Mouse (Mus musculus): ENCODE results near the gene Cdr2. TPM values are rescaled to one million over a fixed set of nuclear protein-coding genes. Genes with fewer than 3 reads are reported as not detected.
A peak's percentile ranks its signal among the peaks of the same experiment; 100 is the strongest.

Cdr2 gene
- total and polyA plus RNA-seq, 3 experiments, result 15.8 to 17.4 TPM; not detected in 1

DNA sequence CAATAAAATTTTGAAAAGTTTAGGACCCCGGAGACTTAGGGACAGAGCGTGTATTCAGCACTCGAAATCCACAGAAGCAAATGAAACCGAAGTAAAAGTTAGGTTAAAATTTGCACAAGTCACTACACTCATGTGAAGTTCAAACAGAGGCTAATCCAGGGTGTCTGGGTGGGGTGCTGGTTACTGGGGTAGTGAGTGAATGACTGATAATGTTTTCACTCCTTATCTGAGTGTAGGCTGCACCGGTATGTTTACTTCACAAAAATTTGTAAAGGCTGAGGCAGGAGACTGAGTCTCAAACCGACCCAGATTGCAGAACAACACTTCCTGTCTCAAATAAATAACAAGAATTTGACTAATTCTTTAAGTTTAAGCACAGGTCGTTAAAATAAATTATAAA is 12.9 kb downstream of the Cdr2 start:
- no peak for TF ChIP-seq JUND (IDR thresholded peaks at IDR 0.05; ENCODE audit: low read depth, low read length)
- TF ChIP-seq NELFE (IDR thresholded peaks at IDR 0.05; ENCODE audit: low read depth, low read length), result no peak
- TF ChIP-seq TAL1 (IDR thresholded peaks at IDR 0.05; ENCODE audit: low read length), result no peak
- no peak for TF ChIP-seq ZC3H11A (IDR thresholded peaks at IDR 0.05; ENCODE audit: low read depth, low read length)
- TF ChIP-seq RCOR1 (IDR thresholded peaks at IDR 0.05; ENCODE audit: low read depth, low read length), result 0 out of 2 replicates have a peak, but pooled peaks have one; percentile 43
- TF ChIP-seq POLR2AphosphoS5 (IDR thresholded peaks at IDR 0.05; ENCODE audit: borderline replicate concordance, low read depth, low read length), result no peak
- no peak for TF ChIP-seq ELF1 (IDR thresholded peaks at IDR 0.05; ENCODE audit: low read depth, low read length)
- no peak for TF ChIP-seq SMC3 (IDR thresholded peaks at IDR 0.05; ENCODE audit: low read depth, low read length)
- no peak for TF ChIP-seq ZKSCAN1 (IDR thresholded peaks at IDR 0.05; ENCODE audit: low read depth, low read length)
- no peak for TF ChIP-seq POLR2A (IDR thresholded peaks at IDR 0.05; ENCODE audit: control insufficient read depth in 1 of 2, insufficient read depth in 1 of 2, low read depth in 1 of 2, low read length in 2 of 2, poor library complexity in 1 of 2)
- TF ChIP-seq E2F4 (IDR thresholded peaks at IDR 0.05; ENCODE audit: borderline replicate concordance, low read depth, low read length), result no peak
- TF ChIP-seq GATA1 (IDR thresholded peaks at IDR 0.05; ENCODE audit: low read depth, low read length), result peak; percentile 69
- no peak for TF ChIP-seq CTCF (IDR thresholded peaks at IDR 0.05 in 2 of 3, conservative IDR thresholded peaks at IDR 0.05 in 1 of 3; ENCODE audit: control insufficient read depth in 1 of 3, insufficient read depth in 1 of 3, low read depth in 2 of 3, low read length in 3 of 3, poor library complexity in 1 of 3, severe bottlenecking in 1 of 3)
- TF ChIP-seq MXI1 (IDR thresholded peaks at IDR 0.05; ENCODE audit: low read depth, low read length), result no peak
- TF ChIP-seq USF2 (IDR thresholded peaks at IDR 0.05; ENCODE audit: borderline replicate concordance in 1 of 2, insufficient read depth in 1 of 2, low read depth in 1 of 2, low read length in 2 of 2), result no peak
- TF ChIP-seq TBP (IDR thresholded peaks at IDR 0.05; ENCODE audit: low read depth, low read length), result no peak
- TF ChIP-seq ETS1 (IDR thresholded peaks at IDR 0.05; ENCODE audit: low read depth, low read length), result peak; percentile 63; the same call in 1 of the 2 replicates
- peak; percentile 44; the same call in 1 of the 2 replicates for TF ChIP-seq TCF12 (IDR thresholded peaks at IDR 0.05; ENCODE audit: low read depth, low read length)
- TF ChIP-seq MYB (IDR thresholded peaks at IDR 0.05; ENCODE audit: low read depth, low read length), result no peak
- TF ChIP-seq ZNF384 (IDR thresholded peaks at IDR 0.05; ENCODE audit: low read depth, low read length), result no peak
- TF ChIP-seq MEF2A (IDR thresholded peaks at IDR 0.05; ENCODE audit: extremely low read depth, insufficient replicate concordance, low read depth, low read length, poor library complexity, severe bottlenecking), result no peak
- TF ChIP-seq RAD21 (IDR thresholded peaks at IDR 0.05; ENCODE audit: low read depth, low read length), result no peak
- TF ChIP-seq MAZ (IDR thresholded peaks at IDR 0.05; ENCODE audit: low read depth, low read length), result no peak
- no peak for TF ChIP-seq CHD1 (IDR thresholded peaks at IDR 0.05; ENCODE audit: low read depth, low read length)
- TF ChIP-seq HCFC1 (IDR thresholded peaks at IDR 0.05; ENCODE audit: low read depth, low read length), result no peak
- TF ChIP-seq EP300 (IDR thresholded peaks at IDR 0.05; ENCODE audit: low read depth in 1 of 2, low read length in 2 of 2), result peak; percentile 34 to 44; a peak in 1 of 4 replicates
- no peak for TF ChIP-seq KAT2A (conservative IDR thresholded peaks at IDR 0.05; ENCODE audit: low read depth, low read length)
- no peak for TF ChIP-seq MAX (IDR thresholded peaks at IDR 0.05; ENCODE audit: low read length)
- TF ChIP-seq MYC (IDR thresholded peaks at IDR 0.05; ENCODE audit: low read depth, low read length), result no peak
- TF ChIP-seq ZMIZ1 (IDR thresholded peaks at IDR 0.05; ENCODE audit: low read depth, low read length), result no peak
- TF ChIP-seq SIN3A (IDR thresholded peaks at IDR 0.05; ENCODE audit: low read length), result peak; percentile 60
- TF ChIP-seq CHD2 (IDR thresholded peaks at IDR 0.05; ENCODE audit: low read length), result no peak
- TF ChIP-seq GABPA (IDR thresholded peaks at IDR 0.05; ENCODE audit: low read depth, low read length), result no peak
- H3K79me2 ChIP-seq (ENCODE audit: control insufficient read depth, insufficient read depth, low read length, poor library complexity), result peaks cover 3% of the 10 kb centered on the region
- peaks cover 12 to 16% of the 10 kb centered on the region in 2 experiments for H3K4me1 ChIP-seq (ENCODE audit: control insufficient read depth in 1 of 2, insufficient read depth in 2 of 2, low read length in 2 of 2)
- peak; percentile 64 for DNase-seq (ENCODE audit: low read depth, low spot score)
- H3K9ac ChIP-seq (ENCODE audit: control insufficient read depth, low read depth, low read length, poor library complexity, severe bottlenecking), result no peak overlapping the region
- no peaks in the 10 kb centered on the region for H3K9me3 ChIP-seq (replicated peaks; ENCODE audit: insufficient read depth, low read length)
- H3K27ac ChIP-seq (ENCODE audit: control insufficient read depth, low read depth, low read length), result peak overlapping the region; percentile 35; the same call in 1 of the 2 replicates
- no peaks in the 10 kb centered on the region for H3K27me3 ChIP-seq (ENCODE audit: control insufficient read depth in 1 of 2, insufficient read depth in 2 of 2, low read length in 2 of 2)
- no peak overlapping the region for H3K4me3 ChIP-seq (ENCODE audit: control insufficient read depth in 1 of 2, insufficient read depth in 1 of 2, low read depth in 2 of 2, low read length in 2 of 2)
- peaks cover 5 to 16% of the 10 kb centered on the region in 2 experiments for H3K36me3 ChIP-seq (ENCODE audit: control insufficient read depth in 1 of 2, insufficient read depth in 2 of 2, low read length in 2 of 2)
